Mouse (Mus musculus) cerebellum, adult 11-12 months (tissue): Measurements from ENCODE around the gene Ppp1r9b.
"Not testable (repeated sequence)": the region's sequence is repeated elsewhere in the genome, so short reads cannot be mapped to it uniquely, and the experiment has no call there.

Experiments
- DNase-seq: peaks from one replicate; pipeline ENCODE4 v3.0.0; 2022

The Ppp1r9b gene

DNA sequence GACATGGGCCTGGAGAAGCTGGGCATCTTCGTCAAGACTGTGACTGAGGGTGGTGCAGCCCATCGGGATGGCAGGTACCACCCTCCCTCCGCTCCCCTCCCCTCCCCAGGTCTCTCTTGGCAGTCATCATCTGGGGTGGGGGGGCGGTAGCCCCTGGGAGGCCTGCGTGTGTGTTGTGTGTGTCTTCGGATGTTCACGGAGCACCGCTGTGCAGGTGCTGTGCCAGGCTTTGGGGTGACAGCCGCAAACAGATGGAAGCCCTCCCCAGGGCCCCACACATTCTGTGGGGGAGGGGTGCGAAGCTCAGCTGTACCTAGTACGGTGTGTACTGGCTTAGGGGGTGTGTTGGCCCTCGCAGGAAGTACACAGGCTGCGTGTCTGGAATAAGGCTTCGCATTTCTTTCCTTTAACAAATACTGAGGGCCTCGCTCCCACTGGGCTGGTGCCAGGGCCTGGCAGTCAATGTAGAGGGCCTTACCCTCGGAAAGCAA, 7.3 kb downstream of the Ppp1r9b start:
- peak; percentile 76 for DNase-seq

DNA sequence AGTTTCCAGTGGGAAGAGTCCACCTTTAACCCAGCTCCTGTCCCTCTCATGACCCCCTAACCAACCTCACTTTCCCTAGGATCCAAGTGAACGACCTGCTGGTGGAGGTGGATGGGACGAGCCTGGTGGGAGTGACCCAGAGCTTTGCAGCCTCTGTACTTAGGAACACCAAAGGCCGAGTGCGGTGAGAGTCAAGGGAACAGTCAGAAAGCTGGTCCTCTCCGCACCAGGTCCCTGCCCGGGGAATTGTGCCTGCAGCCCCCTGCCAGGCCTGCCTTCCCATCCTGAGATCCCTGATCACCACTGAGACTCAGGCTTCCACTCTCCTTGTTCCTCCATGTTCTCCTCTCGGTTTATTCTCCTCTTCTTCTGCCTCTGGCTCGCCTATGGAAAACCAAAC, 9.3 kb downstream of the Ppp1r9b start:
- no peak for DNase-seq

DNA sequence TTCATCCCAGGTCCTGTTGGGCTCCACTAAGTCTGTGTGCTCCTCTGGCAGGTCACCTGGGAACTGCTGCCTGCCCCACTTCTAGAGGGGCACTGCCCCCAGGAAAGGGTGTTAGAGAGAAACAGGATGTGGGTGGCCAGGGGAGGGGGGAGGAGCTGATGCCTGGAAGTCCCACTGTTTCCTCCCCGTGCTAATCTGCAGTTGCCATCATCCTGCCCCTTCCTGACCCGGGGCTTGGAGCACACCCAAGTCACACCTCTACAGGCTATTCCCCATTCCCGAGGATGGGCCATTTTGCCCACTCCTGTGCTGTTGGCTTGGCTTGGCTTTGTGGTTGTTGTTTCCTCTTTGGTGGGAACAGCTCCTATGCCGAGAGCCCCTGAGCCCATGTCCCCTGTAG, 9.7 kb downstream of the Ppp1r9b start:
- DNase-seq, result peak; percentile 78

DNA sequence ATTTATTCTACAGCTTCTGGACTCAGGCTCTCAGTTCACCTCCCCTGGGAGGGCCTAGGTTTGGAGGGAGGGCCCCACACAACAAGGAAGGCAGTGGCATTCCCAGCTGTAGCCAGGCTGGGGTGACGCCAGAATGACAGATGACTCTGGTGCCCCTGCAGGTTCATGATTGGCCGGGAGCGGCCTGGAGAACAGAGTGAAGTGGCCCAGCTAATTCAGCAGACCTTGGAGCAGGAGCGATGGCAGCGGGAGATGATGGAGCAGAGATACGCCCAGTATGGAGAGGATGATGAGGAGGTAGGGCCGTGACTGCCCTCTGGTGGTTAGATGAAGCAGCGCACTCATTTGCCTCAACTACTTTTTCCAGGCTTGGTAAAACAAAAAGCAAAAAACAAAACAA, 10.2 kb downstream of the Ppp1r9b start:
- DNase-seq, result peak; percentile 96

DNA sequence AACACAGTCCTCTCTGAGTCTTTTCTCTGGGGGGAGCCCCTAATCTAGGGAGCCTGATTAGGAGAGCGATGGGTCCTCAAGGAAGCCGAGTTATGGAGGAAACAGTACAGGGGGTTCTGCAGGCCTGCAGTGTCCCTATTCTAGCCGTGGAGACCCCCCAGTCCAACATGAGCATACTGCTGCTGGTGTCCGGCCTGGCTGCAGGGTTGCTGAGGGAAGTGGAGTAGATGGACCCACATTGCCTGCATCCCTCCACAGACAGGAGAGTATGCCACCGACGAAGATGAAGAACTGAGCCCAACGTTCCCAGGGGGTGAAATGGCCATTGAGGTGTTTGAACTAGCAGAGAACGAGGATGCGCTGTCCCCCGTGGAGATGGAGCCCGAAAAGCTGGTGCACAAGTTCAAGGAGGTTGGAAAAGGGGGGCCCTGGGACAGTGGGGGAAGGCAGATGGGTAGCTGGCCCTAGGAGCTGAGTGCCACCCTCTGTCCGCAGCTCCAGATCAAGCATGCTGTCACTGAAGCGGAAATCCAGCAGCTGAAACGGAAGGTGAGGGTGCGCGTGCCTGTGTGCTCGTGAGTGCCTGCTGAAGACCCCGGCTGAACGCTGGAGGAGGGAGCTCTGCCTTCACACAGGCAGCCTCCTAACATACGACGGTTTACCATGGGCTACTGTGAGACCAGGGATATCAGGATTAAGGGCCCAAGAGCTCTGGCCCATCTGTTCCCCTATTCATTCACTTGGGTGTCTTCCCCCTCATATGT, 10.9 kb downstream of the Ppp1r9b start:
- DNase-seq, result no peak

DNA sequence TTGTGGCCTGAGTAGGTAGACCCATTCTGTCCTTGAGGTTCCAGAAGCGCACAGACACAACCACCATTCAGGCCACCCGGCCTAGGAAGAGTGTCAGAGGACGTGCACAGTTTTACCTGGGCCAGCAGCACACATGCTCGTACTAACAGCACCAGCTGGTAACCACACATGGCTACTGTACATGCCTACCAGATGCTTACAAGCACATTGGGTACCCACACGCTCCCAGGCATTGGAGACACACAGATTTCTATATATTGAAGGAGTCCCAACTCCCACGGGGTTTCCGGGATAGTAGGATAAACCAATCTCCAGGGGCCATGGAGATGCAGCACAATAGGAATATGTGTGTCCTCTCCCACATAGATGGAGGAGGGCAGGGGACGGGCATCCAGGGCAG, 11.9 kb downstream of the Ppp1r9b start:
- no peak for DNase-seq

DNA sequence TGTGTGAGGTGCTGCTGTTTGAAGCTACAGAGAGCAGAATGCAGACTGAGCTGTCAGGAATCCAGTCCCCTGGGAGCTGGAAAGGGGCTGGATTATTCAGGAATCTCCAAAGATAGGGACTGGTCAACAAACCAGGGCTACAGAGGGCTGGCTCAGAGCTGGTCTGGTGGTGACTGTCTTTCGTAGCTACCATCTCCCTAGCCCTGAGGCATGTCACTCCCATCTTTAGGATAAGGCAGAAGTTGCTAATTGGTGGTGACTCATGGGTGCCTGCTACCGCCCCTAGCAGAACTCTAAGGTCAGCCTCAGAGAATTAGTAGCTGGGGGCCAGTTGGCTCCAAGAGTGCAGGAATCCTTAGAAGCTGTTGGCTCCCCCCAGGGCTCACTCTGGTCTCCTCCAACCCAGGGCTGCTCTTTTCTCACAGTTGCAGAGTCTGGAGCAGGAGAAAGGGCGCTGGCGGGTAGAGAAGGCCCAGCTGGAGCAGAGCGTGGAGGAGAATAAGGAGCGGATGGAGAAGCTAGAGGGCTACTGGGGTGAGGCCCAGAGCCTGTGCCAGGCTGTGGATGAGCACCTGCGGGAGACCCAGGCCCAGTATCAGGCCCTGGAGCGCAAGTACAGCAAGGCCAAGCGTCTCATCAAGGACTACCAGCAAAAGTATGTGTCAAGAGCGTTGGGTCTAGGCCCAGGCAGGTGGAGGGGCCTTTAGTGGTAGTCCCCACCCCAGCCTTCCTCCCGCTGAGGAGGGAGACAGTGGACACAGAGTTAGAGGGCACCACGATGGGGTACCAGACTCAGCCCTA, 13.5 kb downstream of the Ppp1r9b start:
- DNase-seq, result no peak

DNA sequence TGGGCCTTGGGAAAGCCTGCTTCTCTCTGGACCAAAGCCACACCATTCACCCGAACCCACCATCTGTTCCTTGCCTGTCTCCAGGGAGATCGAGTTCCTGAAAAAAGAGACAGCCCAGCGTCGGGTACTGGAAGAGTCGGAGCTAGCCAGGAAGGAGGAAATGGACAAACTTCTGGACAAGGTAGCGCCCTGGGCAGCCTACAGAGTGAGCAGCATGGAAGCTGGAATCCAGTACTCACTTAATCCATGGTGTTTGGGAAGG, 14.0 kb downstream of the Ppp1r9b start:
- DNase-seq, result peak; percentile 66

DNA sequence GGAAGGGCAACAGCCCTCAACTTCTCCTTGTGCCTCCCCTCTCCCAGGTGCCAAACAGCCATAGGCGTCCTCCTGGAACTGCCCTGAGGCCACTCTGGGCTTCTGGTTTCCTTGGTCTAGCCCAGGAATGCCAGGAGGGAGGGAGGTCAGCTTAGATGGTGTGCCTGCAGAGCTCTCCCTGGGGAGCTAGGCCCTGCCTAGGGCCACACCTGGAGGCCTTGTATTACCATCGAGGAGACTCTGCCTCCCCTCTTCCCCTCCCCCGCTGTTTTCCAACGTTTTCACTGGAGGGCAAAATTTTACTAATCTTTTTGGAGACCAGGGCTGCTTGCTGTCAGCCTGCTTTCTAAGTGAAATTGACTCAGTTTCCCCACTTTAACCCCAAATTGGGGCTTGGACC, 15.2 kb downstream of the Ppp1r9b start:
- peak; percentile 69 for DNase-seq

DNA sequence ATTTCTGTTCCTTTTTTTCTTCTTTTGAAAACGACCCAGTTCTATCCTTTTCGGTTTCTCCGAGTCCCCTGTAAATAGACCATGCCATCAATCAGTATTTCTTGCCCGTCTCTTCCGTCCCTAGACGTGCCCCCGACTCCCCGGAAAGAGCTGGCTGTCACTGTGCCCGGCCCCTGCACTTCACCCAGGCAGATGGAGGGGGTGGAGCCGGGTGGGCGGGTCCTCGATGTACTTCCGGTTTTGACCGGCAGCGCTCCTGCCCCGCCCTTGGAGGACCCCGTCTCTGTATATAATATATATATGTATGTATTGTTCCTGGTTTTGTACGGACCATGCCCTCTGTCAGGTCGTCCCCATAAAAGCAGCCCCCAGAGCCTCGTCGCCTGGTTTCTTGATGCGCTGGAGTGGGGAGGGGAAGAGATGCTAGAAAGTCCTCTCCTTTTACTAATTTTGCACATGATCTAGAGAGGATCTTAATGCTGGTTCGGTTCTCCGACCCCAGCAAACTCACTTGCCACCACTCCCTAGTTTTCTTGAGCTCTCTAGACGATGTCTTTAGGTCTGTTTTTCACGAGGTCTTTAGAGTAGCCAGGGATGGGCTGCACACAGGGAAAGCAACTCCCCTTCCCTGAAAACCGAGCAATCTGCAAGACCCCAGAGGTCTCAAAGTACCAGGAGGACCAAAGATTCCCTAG, 15.8 kb downstream of the Ppp1r9b start:
- DNase-seq, result peak; percentile 79

DNA sequence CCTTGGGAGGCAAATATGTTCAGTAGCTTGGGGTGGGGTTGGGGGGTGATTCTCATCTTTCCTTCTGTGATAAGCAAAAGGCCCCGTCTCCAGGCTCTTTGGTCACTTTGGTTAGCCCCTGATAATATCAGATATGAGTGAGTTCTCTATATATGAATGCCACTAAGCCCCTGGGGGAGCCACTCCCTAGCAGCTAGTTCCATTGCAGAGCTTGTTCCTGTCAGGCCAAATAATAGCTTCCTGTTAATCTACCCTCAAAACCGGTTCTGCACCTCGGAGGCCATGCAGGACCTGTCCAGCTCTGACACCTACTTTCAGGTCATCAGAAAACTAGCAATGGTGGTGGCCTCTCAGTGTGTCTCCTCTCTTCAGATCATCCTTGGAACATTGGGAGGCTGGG, 16.6 kb downstream of the Ppp1r9b start:
- DNase-seq, result no peak

DNA sequence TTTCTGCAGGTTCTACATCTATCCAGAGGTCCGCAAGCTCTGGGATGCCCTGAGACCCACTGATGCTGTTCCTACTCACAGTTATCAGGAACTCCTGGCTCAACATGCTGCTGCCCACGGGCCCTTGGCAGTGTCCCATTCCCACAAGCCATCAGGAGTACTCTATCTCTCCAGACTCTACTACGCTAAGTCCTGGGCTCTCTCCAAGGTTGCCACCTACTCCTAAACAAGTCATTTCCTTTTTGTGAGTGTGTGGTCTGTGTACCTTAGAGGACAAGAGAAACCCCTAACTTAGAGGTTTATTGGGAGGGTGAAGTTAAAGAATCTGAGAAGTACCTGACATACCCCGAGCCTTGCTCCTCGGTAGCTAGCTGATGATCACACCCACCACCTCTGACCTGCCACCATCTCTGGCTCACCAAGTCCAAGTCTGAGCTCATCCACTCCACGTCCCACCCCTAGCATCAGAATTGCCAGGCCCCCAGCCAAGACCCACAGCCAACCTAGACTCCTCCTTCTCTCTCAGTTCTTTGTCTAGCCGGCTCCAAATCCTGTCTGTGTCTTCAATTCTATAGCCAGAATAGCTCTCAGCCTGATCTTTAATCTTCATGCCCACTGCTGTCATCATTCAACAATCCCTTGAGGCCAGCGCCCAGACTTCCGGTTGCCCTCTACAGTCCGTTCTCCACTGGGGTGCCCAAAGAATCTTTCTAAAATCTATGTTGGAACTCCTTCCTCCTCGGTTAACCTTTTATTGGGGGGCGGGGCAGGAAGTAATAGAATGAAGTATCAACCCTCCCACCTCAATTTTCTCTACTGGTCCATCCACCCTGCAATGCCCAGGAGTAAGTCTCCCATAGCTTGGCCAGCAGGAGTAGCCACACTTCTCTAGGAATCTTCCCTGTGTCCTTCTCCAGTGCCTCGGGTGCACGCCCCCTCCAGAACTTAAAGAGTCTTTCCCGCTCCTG, 18.1 kb downstream of the Ppp1r9b start:
- no peak for DNase-seq

DNA sequence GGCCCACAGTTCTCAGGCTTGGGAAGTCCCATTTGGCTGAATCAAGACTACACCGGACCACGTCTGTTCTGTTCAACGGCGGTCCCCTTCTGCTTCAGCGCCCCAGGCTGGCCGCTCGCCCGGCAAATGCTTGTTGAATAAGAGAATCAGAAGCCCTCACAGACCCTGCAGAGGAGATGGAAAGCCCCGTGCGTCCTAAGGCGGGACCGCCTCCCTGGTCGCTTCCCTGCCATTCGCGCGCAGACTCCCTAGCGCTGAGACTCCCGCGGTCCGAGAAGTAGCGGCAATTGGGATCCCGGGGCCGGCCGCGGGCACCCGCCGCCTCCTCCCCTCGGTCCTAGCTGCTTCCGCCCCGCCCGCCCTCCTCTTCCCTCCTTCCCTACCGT, 18.8 kb downstream of the Ppp1r9b start, which contains the start of gene Samd14:
Samd14 (plus strand) TSS at position 251 of the 386 bp plus-strand sequence.
- DNase-seq, result peak; percentile 84

DNA sequence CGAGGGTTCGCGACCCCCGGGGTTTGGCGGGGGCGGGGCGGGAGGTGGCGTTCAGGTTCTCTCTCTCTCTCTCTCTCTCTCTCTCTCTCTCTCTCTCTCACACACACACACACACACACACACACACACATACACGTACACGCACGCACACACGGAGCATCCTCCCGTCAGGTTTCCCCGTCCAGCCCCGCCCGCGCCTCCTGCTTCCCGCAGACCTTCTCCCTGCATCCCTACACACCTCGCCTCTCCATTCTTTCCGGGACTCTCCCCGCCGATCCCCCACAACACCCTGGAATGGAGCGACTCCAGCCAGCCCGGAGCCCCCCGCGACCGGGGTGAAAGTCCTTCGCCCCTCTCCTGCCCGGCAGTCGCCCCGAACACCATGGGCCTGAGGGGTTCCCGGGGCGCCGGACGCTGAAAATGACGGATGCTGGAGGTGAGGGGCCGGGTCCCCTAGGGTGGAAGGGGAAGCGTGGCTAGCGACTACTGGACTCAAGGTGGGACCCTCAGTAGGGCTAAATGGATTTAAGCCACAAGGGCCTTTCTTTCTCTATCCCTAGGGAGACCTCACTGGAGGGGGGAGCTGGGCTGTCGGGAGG, 19.4 kb downstream of the Ppp1r9b start:
- DNase-seq, result peak; percentile 84

DNA sequence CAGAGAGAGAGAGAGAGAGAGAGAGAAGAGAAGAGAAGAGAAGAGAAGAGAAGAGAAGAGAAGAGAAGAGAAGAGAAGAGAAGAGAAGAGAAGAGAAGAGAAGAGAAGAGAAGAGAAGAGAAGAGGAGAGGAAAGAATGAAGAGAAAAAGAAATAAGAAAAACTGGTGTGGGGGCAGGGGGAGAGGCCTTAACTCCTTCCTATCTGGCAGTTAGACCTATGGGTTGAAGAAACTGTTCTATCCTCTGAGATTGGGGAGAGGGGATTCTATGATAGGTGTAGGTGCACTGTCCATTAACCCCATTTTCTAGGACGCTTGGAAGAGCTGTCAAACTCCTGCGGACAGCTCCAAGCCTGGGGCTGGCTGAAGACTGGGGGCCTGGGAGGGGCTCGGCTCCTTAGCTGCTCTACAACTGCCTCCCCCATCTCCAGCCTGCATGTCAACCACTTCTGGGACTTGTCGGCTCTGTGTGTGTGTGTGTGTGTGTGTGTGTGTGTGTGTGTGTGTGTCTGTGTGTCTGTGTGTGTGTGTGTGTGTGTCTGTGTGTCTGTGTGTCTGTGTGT, 20.1 kb downstream of the Ppp1r9b start:
- DNase-seq, result not testable (repeated sequence)

DNA sequence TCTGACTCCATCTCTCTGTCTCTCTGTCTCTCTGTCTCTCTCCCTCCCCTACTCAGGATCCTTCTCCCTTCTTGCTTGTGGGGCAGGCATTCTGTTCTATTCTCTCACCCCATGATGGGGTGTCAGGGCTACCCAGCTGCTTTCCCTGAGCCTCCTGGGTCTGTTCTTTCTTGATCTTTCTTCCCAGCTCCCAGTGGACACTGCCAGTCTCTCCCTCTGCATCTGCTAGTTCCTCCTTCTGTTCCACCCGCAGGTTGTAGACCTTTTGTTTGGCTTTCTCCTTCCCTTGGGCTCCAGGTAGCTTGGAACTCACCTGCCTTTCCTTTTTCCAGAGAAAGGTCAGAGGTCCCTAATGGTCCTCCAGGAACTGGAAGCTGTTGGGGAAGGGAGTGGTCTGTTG, 20.6 kb downstream of the Ppp1r9b start:
- no peak for DNase-seq

DNA sequence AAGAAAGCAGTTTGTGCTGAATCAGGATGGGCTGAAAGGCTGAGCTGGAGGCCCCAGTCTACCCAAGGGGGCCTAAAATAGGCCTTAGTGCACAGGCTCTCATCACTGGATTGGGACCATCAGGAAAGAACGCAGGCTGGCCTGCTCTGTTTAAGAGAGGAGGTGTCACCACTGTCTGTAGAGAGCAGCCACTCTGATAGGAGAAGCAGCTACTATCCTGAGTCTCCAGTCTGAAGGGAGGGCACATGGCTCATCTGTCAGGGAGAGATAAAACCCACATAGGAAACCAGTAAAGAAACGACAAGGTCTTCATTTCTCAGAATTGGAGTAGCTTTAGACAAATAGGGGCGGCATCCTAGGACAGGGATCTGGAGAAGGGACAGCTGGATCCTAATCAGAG, 21.2 kb downstream of the Ppp1r9b start:
- DNase-seq, result no peak

DNA sequence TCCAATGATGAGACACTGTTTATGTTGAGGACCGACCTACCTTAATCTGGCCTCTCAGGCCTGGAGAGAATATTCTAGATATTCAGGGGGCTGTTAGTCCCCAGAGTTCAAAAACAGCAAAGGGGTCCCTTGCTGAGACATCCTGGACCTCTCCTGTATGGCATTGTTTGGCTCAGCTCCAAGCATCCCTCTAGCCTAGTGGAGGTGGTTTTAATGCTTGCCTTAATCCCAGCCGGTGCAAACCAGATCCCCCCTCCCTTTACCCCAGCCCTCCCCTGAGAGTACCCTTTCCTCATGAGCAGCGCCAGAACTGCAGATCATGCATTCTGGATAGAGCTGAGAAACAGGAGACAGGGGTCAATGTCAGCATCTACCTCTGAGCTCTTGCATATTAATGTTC, 21.7 kb downstream of the Ppp1r9b start:
- DNase-seq, result no peak

DNA sequence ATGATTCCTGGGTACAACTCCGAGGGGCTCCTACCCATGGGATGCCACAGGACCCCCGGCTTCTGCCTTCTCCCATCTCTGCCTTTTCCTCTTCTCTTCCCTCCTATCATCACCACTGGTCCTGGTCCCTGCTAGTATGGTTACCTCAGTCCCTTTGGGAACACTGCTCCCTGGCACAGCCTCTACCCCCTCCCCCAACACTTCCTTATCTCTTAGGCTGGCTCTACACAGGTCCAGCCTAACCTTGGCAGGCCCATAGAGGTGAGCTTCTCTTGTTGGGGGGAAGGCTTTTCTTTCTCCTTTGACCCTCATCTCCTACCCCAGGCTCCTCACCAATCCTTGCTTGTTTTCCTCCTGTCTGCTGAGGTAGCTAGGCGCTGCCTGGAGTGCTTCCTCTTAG, 24.6 kb downstream of the Ppp1r9b start:
- DNase-seq, result no peak

DNA sequence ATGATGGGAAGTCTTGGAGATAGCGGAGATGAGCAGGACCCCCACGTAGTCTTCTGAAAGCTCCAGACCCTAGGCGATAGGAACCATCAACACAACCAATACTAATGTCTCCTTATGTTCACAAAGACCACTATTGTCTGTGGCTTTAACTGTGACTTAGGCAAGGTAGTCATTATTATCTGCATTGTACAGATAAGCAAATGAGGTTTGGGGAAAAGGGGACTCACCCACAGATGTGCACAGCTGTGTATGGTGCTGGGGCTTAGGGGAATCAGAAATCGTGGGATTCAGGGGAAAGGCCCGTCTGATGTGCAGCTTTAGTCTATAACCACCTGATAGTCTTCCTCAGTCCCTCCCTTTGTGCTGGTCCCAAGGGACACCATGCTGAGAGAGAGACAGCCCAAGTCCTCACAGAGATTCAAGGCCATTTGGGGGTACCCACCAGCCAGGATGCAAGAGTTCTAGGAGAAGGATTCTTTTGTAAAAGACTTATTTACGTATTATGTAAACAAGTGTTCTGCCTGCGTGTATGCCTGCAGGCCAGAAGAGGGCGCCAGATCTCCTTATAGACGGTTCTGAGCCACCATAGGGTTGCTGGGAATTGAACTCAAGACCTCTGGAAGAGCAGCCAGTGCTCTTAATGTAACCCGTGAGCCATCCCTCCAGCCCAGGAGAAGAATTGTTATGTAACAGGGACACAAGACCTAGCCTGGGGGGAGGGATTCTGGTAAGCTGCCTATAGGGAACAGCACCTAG, 31.6 kb downstream of the Ppp1r9b start:
- no peak for DNase-seq

DNA sequence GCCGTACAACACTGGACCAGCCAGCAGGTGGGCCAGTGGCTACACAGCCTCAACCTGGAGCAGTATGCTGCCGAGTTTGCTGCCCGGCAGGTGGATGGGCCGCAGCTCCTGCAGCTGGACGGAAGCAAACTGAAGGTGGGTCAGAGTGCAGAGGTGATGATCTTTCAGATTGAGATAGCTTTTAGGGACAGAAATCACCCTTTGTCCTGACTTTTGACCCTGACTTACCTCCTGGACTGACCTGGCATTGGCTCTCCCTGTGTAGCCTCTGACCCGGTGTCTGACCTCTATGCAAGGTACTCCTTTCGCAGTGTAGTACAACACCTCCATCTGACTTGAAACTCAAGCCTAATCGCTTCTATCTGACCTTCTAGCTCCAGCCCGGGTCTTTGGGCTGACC, 32.6 kb downstream of the Ppp1r9b start:
- DNase-seq, result peak; percentile 66
